Mouse (Mus musculus): ENCODE measurements around the gene Syce2. TPM values are rescaled to one million over a fixed set of nuclear protein-coding genes. Genes with fewer than 3 reads are reported as not detected.
"Not testable (repeated sequence)": the region's sequence is repeated elsewhere in the genome, so short reads cannot be mapped to it uniquely, and the experiment has no call there.

Gene Syce2
- polyA plus RNA-seq, 1 experiment from 2014 or later: 82.7 TPM

GRCm38 (mm10) chr8:84907493-84907892 is 35.6 kb downstream of the Syce2 start:
- H3K27ac ChIP-seq: no peak overlapping the region
- no peak overlapping the region for H3K4me2 ChIP-seq (replicated peaks)
- no peak overlapping the region for H3K9ac ChIP-seq
- 76% methylated on average over 8 of the region's 8 CpGs for WGBS
- H3K4me3 ChIP-seq: no peak overlapping the region
- H3K9me3 ChIP-seq: no peaks in the 10 kb centered on the region
- peaks cover 23% of the 10 kb centered on the region for H3K4me1 ChIP-seq
- ATAC-seq (ENCODE audit: low FRiP score, low read depth): no peak
- H3K27me3 ChIP-seq: peaks cover 38% of the 10 kb centered on the region
- H3K36me3 ChIP-seq: peaks cover 8% of the 10 kb centered on the region

- H3K36me3 ChIP-seq; ATAC-seq (ENCODE audit: low FRiP score, low read depth); H3K9ac ChIP-seq; H3K27ac ChIP-seq; H3K9me3 ChIP-seq: not testable (repeated sequence)
- Histone ChIP-seq H3K4me1 (peaks cover 26% of the 10 kb centered on the region), H3K27me3 (peaks cover 43% of the 10 kb centered on the region), H3K4me3 (peak overlapping the region; percentile 57), H3K4me2 (replicated peaks) (peak overlapping the region; percentile 81)
- WGBS: 30% methylated on average over 7 of the region's 7 CpGs
Measured at GRCm38 (mm10) chr8:84907979-84908378, 36.1 kb downstream of the Syce2 start.

- ATAC-seq (ENCODE audit: low FRiP score, low read depth): peak; percentile 91
- Histone ChIP-seq H3K9ac (peak within 1 kb of the TSS; percentile 67), H3K36me3 (peaks cover 8% of the 10 kb centered on the region), H3K4me3 (peak within 1 kb of the TSS; percentile 57), H3K27me3 (peaks cover 48% of the 10 kb centered on the region), H3K27ac (no peak within 1 kb of the TSS), H3K4me2 (replicated peaks) (peak within 1 kb of the TSS; percentile 81), H3K9me3 (no peaks in the 10 kb centered on the region), H3K4me1 (peaks cover 24% of the 10 kb centered on the region)
- under 1% methylated on average over 45 of the region's 45 CpGs for WGBS
Measured at GRCm38 (mm10) chr8:84908421-84909161, 36.7 kb downstream of the Syce2 start, which contains the start of gene Dnase2a. TSS of gene Dnase2a (plus strand) at chr8:84908560.

GRCm38 (mm10) chr8:84909162-84909767 is 37.4 kb downstream of the Syce2 start:
- Histone ChIP-seq H3K9me3 (0 out of 2 replicates have a peak, but pooled peaks cover 4% of the 10 kb centered on the region), H3K4me1 (peaks cover 22% of the 10 kb centered on the region), H3K27me3 (peaks cover 54% of the 10 kb centered on the region), H3K36me3 (peaks cover 8% of the 10 kb centered on the region), H3K4me3 (peak overlapping the region; percentile 57), H3K27ac (no peak overlapping the region), H3K9ac (peak overlapping the region; percentile 67), H3K4me2 (replicated peaks) (peak overlapping the region; percentile 81)
- WGBS: 42% methylated on average over 20 of the region's 20 CpGs
- no peak for ATAC-seq (ENCODE audit: low FRiP score, low read depth)

GRCm38 (mm10) chr8:84909949-84910348 is 38.0 kb downstream of the Syce2 start:
- peaks cover 8% of the 10 kb centered on the region for H3K36me3 ChIP-seq
- no peak overlapping the region for H3K27ac ChIP-seq
- H3K4me2 ChIP-seq (replicated peaks): peak overlapping the region; percentile 81; the same call in 1 of the 2 replicates
- 0 out of 2 replicates have a peak, but pooled peaks cover 5% of the 10 kb centered on the region for H3K9me3 ChIP-seq
- peaks cover 61% of the 10 kb centered on the region for H3K27me3 ChIP-seq
- H3K9ac ChIP-seq: no peak overlapping the region
- no peak for ATAC-seq (ENCODE audit: low FRiP score, low read depth)
- WGBS: 54% methylated on average over 5 of the region's 5 CpGs
- H3K4me3 ChIP-seq: no peak overlapping the region
- peaks cover 22% of the 10 kb centered on the region for H3K4me1 ChIP-seq

- Histone ChIP-seq H3K4me2 (replicated peaks) (no peak overlapping the region), H3K9me3 (peaks cover 11% of the 10 kb centered on the region; the same call in 1 of the 2 replicates), H3K36me3 (peaks cover 8% of the 10 kb centered on the region), H3K4me3 (no peak overlapping the region), H3K4me1 (peaks cover 22% of the 10 kb centered on the region), H3K27ac (no peak overlapping the region), H3K27me3 (peaks cover 67% of the 10 kb centered on the region), H3K9ac (no peak overlapping the region)
- WGBS: 85% methylated on average over 6 of the region's 6 CpGs
- ATAC-seq (ENCODE audit: low FRiP score, low read depth): no peak
Measured at GRCm38 (mm10) chr8:84910551-84910950, 38.6 kb downstream of the Syce2 start.

- ATAC-seq (ENCODE audit: low FRiP score, low read depth): no peak
- peaks cover 8% of the 10 kb centered on the region for H3K36me3 ChIP-seq
- 87% methylated on average over 9 of the region's 9 CpGs for WGBS
- no peak overlapping the region for H3K4me2 ChIP-seq (replicated peaks)
- H3K4me3 ChIP-seq: no peak overlapping the region
- H3K4me1 ChIP-seq: peaks cover 22% of the 10 kb centered on the region
- no peak overlapping the region for H3K9ac ChIP-seq
- H3K27me3 ChIP-seq: peaks cover 79% of the 10 kb centered on the region
- H3K9me3 ChIP-seq: peaks cover 11% of the 10 kb centered on the region; the same call in 1 of the 2 replicates
- no peak overlapping the region for H3K27ac ChIP-seq
Measured at GRCm38 (mm10) chr8:84911854-84912253, 39.9 kb downstream of the Syce2 start.

- Histone ChIP-seq H3K27me3 (peaks cover 85% of the 10 kb centered on the region), H3K9ac (peak overlapping the region; percentile 64), H3K27ac (no peak overlapping the region), H3K4me3 (peak overlapping the region; percentile 50), H3K9me3 (peaks cover 11% of the 10 kb centered on the region; the same call in 1 of the 2 replicates), H3K36me3 (peaks cover 8% of the 10 kb centered on the region), H3K4me2 (replicated peaks) (peak overlapping the region; percentile 94), H3K4me1 (peaks cover 22% of the 10 kb centered on the region)
- 20% methylated on average over 27 of the region's 27 CpGs for WGBS
- ATAC-seq (ENCODE audit: low FRiP score, low read depth): no peak
Measured at GRCm38 (mm10) chr8:84912391-84912790, 40.5 kb downstream of the Syce2 start.

- peaks cover 11% of the 10 kb centered on the region; the same call in 1 of the 2 replicates for H3K9me3 ChIP-seq
- no peak overlapping the region for H3K27ac ChIP-seq
- peaks cover 22% of the 10 kb centered on the region for H3K4me1 ChIP-seq
- ATAC-seq (ENCODE audit: low FRiP score, low read depth): peak; percentile 56
- H3K27me3 ChIP-seq: peaks cover 91% of the 10 kb centered on the region
- H3K9ac ChIP-seq: peak overlapping the region; percentile 64
- peaks cover 8% of the 10 kb centered on the region for H3K36me3 ChIP-seq
- peak overlapping the region; percentile 94 for H3K4me2 ChIP-seq (replicated peaks)
- H3K4me3 ChIP-seq: peak overlapping the region; percentile 50
- under 1% methylated on average over 55 of the region's 55 CpGs for WGBS
Measured at GRCm38 (mm10) chr8:84912895-84913501, 41.1 kb downstream of the Syce2 start.

GRCm38 (mm10) chr8:84913502-84913900 is 41.6 kb downstream of the Syce2 start:
- Histone ChIP-seq H3K9me3 (peaks cover 11% of the 10 kb centered on the region; the same call in 1 of the 2 replicates), H3K27ac (no peak overlapping the region), H3K9ac (peak overlapping the region; percentile 64), H3K4me3 (peak overlapping the region; percentile 50), H3K36me3 (peaks cover 8% of the 10 kb centered on the region), H3K4me1 (peaks cover 22% of the 10 kb centered on the region), H3K4me2 (replicated peaks) (peak overlapping the region; percentile 94), H3K27me3 (peaks cover 96% of the 10 kb centered on the region)
- no peak for ATAC-seq (ENCODE audit: low FRiP score, low read depth)
- WGBS: 7% methylated on average over 9 of the region's 9 CpGs

- Histone ChIP-seq H3K4me1 (peaks cover 20% of the 10 kb centered on the region), H3K27me3 (peaks cover 98% of the 10 kb centered on the region), H3K4me2 (replicated peaks) (peak overlapping the region; percentile 94; the same call in 1 of the 2 replicates), H3K4me3 (peak overlapping the region; percentile 50), H3K9me3 (peaks cover 11% of the 10 kb centered on the region; the same call in 1 of the 2 replicates), H3K27ac (no peak overlapping the region), H3K36me3 (peaks cover 8% of the 10 kb centered on the region), H3K9ac (no peak overlapping the region)
- ATAC-seq (ENCODE audit: low FRiP score, low read depth): no peak
- WGBS: 39% methylated on average over 4 of the region's 4 CpGs
Measured at GRCm38 (mm10) chr8:84913960-84914359, 42.0 kb downstream of the Syce2 start.

GRCm38 (mm10) chr8:84915269-84915668 is 43.4 kb downstream of the Syce2 start:
- 85% methylated on average over 8 of the region's 8 CpGs for WGBS

More at GRCm38 (mm10) chr8:84915269-84915668, 43.4 kb downstream of the Syce2 start:
- Histone ChIP-seq H3K27ac (no peak overlapping the region), H3K27me3 (peaks cover 95% of the 10 kb centered on the region), H3K4me3 (no peak overlapping the region), H3K9me3 (peaks cover 11% of the 10 kb centered on the region; the same call in 1 of the 2 replicates), H3K36me3 (peaks cover 7% of the 10 kb centered on the region), H3K9ac (no peak overlapping the region), H3K4me2 (replicated peaks) (no peak overlapping the region), H3K4me1 (peaks cover 10% of the 10 kb centered on the region)
- ATAC-seq (ENCODE audit: low FRiP score, low read depth): no peak

All from limb, embryonic 13.5 days (tissue).